Comparison of ENCODE assay signal across 27 mouse cellular contexts in the genomic region with DNA sequence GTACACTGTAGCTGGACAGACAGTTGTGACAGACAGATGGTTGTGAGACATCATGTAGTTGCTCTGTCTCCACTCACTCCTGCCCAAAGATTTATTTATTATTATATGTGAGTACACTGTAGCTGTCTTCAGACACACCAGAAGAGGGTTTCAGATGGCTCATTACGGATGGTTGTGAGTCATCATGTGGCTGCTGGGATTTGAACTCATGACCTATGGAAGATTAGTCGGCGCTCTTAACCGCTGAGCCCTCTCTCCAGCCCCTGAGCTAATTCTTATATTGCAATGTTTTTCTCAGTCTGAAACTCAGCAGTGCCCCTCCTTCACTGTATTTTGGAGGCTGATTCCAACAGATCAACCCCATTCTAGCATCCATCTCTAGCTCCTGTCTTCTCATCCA. TPM values are rescaled to one million over a fixed set of nuclear protein-coding genes. Genes with fewer than 3 reads are reported as not detected.
DNase-seq lines count a peak whose midpoint lies in the region; ATAC-seq and TF ChIP-seq lines count a peak whose summit lies in the region.
"Had no signal": no experiment of that assay in that cellular context is flagged by ENCODE, and none has a peak within 500 bp of the region (broad histone marks: within the 10 kb centered on the region; RNA-seq: fewer than 3 reads in every experiment).

No protein-coding gene starts in this region.

- ATAC-seq in neural tube, embryonic 12.5 days (ENCODE audit: low FRiP score, low read depth) = no peak
- ATAC-seq in cerebellum, adult (ENCODE audit: insufficient number of reproducible peaks, low FRiP score, low TSS enrichment) = no peak
- ATAC-seq: forebrain, embryonic 16.5 days; Patski had no signal

- no peak for DNase-seq in kidney, adult 2 months
- DNase-seq in kidney, adult 11 months = no peak
- no peak for DNase-seq in neural tube, embryonic 10.5 days (ENCODE audit: extremely low spot score, low spot score)
- no peak for DNase-seq in cerebellum, postnatal 25 days
- DNase-seq: adrenal gland, postnatal 14 days; cerebellum, adult 18-20 months; cerebellum, postnatal 10 days; gastrocnemius, adult 2 months; gastrocnemius, postnatal 36 days; heart, adult 2 months; heart, postnatal 4 days; kidney, postnatal 10 days; liver; lung, adult 18-20 months; lung, postnatal 10 days; midbrain, embryonic 14.5 days; right cerebral cortex, adult 18-20 months; thymus, postnatal 14 days had no signal

- WGBS in kidney, adult 2 months = 86% methylated on average over 4 of the region's 4 CpGs
- WGBS in neural tube, embryonic 12.5 days = 89% methylated on average over 4 of the region's 4 CpGs
- 79% methylated on average over 4 of the region's 4 CpGs for WGBS in bone marrow, adult 2 months
- WGBS in small intestine, adult 2 months = 74% methylated on average over 4 of the region's 4 CpGs

- no peak for TF ChIP-seq POLR2A in kidney, adult 2 months (IDR thresholded peaks at IDR 0.05; ENCODE audit: low read depth, low read length)
- no peak for TF ChIP-seq POLR2A in bone marrow, adult 2 months (IDR thresholded peaks at IDR 0.05; ENCODE audit: borderline replicate concordance, control insufficient read depth, low read depth, low read length)
- TF ChIP-seq POLR2A in small intestine, adult 2 months (IDR thresholded peaks at IDR 0.05; ENCODE audit: low read depth, low read length) = no peak

- no peaks in the 10 kb centered on the region for H3K27me3 ChIP-seq in kidney, adult 2 months (replicated peaks; ENCODE audit: control insufficient read depth, insufficient read depth, low read length)
- H3K27me3 ChIP-seq in neural tube, embryonic 12.5 days (replicated peaks) = no peaks in the 10 kb centered on the region
- no peaks in the 10 kb centered on the region for H3K27me3 ChIP-seq in small intestine, adult 2 months (ENCODE audit: control insufficient read depth, insufficient read depth, low read length)
- H3K27me3 ChIP-seq: CH12.LX; hindbrain, embryonic 13.5 days; Patski had no signal

- no peak overlapping the region for H3K4me2 ChIP-seq in neural tube, embryonic 12.5 days (replicated peaks)
- H3K4me2 ChIP-seq: hindbrain, embryonic 13.5 days had no signal

- no peak for TF ChIP-seq CTCF in kidney, adult 2 months (conservative IDR thresholded peaks at IDR 0.05; ENCODE audit: insufficient read depth, insufficient read length, low read depth, low read length)
- TF ChIP-seq CTCF in bone marrow, adult 2 months (IDR thresholded peaks at IDR 0.05; ENCODE audit: control insufficient read depth, insufficient read depth, low read length) = no peak
- TF ChIP-seq CTCF in small intestine, adult 2 months (IDR thresholded peaks at IDR 0.05; ENCODE audit: extremely low read depth, insufficient read length, insufficient replicate concordance, low read depth, low read length) = no peak

- H3K4me1 ChIP-seq in kidney, adult 2 months (ENCODE audit: control insufficient read depth, insufficient read depth, low read length) = peaks cover 10% of the 10 kb centered on the region; the same call in 1 of the 2 replicates
- H3K4me1 ChIP-seq in neural tube, embryonic 12.5 days = no peaks in the 10 kb centered on the region
- H3K4me1 ChIP-seq in bone marrow, adult 2 months (ENCODE audit: control insufficient read depth, insufficient read depth, low read length) = no peaks in the 10 kb centered on the region; the same call in 1 of the 2 replicates
- H3K4me1 ChIP-seq in small intestine, adult 2 months (ENCODE audit: control insufficient read depth, insufficient read depth, insufficient read length, low read length) = peaks cover 20% of the 10 kb centered on the region
- H3K4me1 ChIP-seq: hindbrain, embryonic 13.5 days had no signal

- 0 out of 2 replicates have a peak overlapping the region, but pooled peaks have one; percentile 18 for H3K9ac ChIP-seq in neural tube, embryonic 12.5 days
- H3K9ac ChIP-seq: hindbrain, embryonic 13.5 days had no signal

- no peaks in the 10 kb centered on the region for H3K36me3 ChIP-seq in kidney, adult 2 months (ENCODE audit: control insufficient read depth, insufficient read depth, low read length)
- no peaks in the 10 kb centered on the region for H3K36me3 ChIP-seq in neural tube, embryonic 12.5 days
- no peaks in the 10 kb centered on the region for H3K36me3 ChIP-seq in small intestine, adult 2 months (ENCODE audit: control insufficient read depth, insufficient read depth, low read length)
- H3K36me3 ChIP-seq: hindbrain, embryonic 13.5 days had no signal

- 0 out of 2 replicates have a peak overlapping the region, but pooled peaks have one; percentile 91 for H3K27ac ChIP-seq in kidney, adult 2 months (ENCODE audit: insufficient read depth, low read depth, low read length)
- no peak overlapping the region for H3K27ac ChIP-seq in neural tube, embryonic 12.5 days
- peak overlapping the region; percentile 46; the same call in 1 of the 2 replicates for H3K27ac ChIP-seq in bone marrow, adult 2 months (ENCODE audit: control insufficient read depth, insufficient read depth, low read depth, low read length, poor library complexity)
- peak overlapping the region; percentile 98 for H3K27ac ChIP-seq in small intestine, adult 2 months (ENCODE audit: insufficient read depth, low read depth, low read length)
- H3K27ac ChIP-seq: gastrocnemius, adult 2 months; heart, adult 2 months; hindbrain, embryonic 13.5 days; macrophage had no signal

- H3K9me3 ChIP-seq in neural tube, embryonic 12.5 days = no peaks in the 10 kb centered on the region
- H3K9me3 ChIP-seq: hindbrain, embryonic 13.5 days had no signal

- H3K4me3 ChIP-seq in kidney, adult 2 months (ENCODE audit: insufficient read depth, low read depth, low read length) = no peak overlapping the region
- H3K4me3 ChIP-seq in neural tube, embryonic 12.5 days = no peak overlapping the region
- no peak overlapping the region for H3K4me3 ChIP-seq in bone marrow, adult 2 months (replicated peaks; ENCODE audit: control insufficient read depth, low read depth, low read length)
- no peak overlapping the region for H3K4me3 ChIP-seq in small intestine, adult 2 months (ENCODE audit: low read depth, low read length)
- H3K4me3 ChIP-seq: gastrocnemius, adult 2 months; heart, adult 2 months; hindbrain, embryonic 13.5 days had no signal

RNA-seq across cellular contexts. Expression of a gene that starts 34.5 kb away (rescaled TPM):
- 25.3 and 30.6 TPM in 2 replicates for polyA plus RNA-seq in kidney, adult 2 months (2012; rRNA removed)
- 41.6 and 44.0 TPM in 2 replicates for polyA plus RNA-seq in neural tube, embryonic 12.5 days (2016; fragmentation: Nextera tagmentation; extraction: Ambion mirVana)
- 7.3 and 10.6 TPM in 2 replicates for polyA plus RNA-seq in bone marrow, adult 2 months (2011; ENCODE audit: insufficient read depth, insufficient read length, low replicate concordance, missing spikeins)
- 12.5 and 27.0 TPM in 2 replicates for polyA plus RNA-seq in small intestine, adult 2 months (2012; rRNA removed)

RNA-seq across cellular contexts. Expression of a gene that starts 35.5 kb away (rescaled TPM):
- 4.8 and 5.2 TPM in 2 replicates for polyA plus RNA-seq in kidney, adult 2 months (2012; rRNA removed)
- polyA plus RNA-seq in neural tube, embryonic 12.5 days (2016; fragmentation: Nextera tagmentation; extraction: Ambion mirVana) = 5.7 and 6.0 TPM in 2 replicates
- polyA plus RNA-seq in bone marrow, adult 2 months (2011; ENCODE audit: insufficient read depth, insufficient read length, low replicate concordance, missing spikeins) = 1.9 and 2.6 TPM in 2 replicates
- 2.4 and 4.4 TPM in 2 replicates for polyA plus RNA-seq in small intestine, adult 2 months (2012; rRNA removed)

RNA-seq across cellular contexts. Expression of a gene that starts 49.4 kb away (rescaled TPM):
- 39.0 and 40.2 TPM in 2 replicates for polyA plus RNA-seq in kidney, adult 2 months (2012; rRNA removed)
- polyA plus RNA-seq in neural tube, embryonic 12.5 days (2016; fragmentation: Nextera tagmentation; extraction: Ambion mirVana) = 11.5 and 14.4 TPM in 2 replicates
- polyA plus RNA-seq in bone marrow, adult 2 months (2011; ENCODE audit: insufficient read depth, insufficient read length, low replicate concordance, missing spikeins) = 5.4 and 9.7 TPM in 2 replicates
- 55.2 and 96.2 TPM in 2 replicates for polyA plus RNA-seq in small intestine, adult 2 months (2012; rRNA removed)
